In genomic region chr16:55822741-55823397, GRCm38 (mm10) we compare ENCODE assay signal across 8 mouse cellular contexts. TPM values are rescaled to one million over a fixed set of nuclear protein-coding genes. Genes with fewer than 3 reads are reported as not detected.
DNase-seq lines count a peak whose midpoint lies in the region; ATAC-seq lines count a peak whose summit lies in the region.

No protein-coding gene starts in this region.

- 44% methylated on average over 18 of the region's 18 CpGs for WGBS in kidney, embryonic 15.5 days
- 37% methylated on average over 18 of the region's 18 CpGs for WGBS in embryonic facial prominence, embryonic 10.5 days
- WGBS in hindbrain, embryonic 15.5 days = 41% methylated on average over 18 of the region's 18 CpGs
- WGBS in midbrain, embryonic 15.5 days = 46% methylated on average over 18 of the region's 18 CpGs

- H3K27me3 ChIP-seq in kidney, embryonic 15.5 days = no peaks in the 10 kb centered on the region
- no peaks in the 10 kb centered on the region for H3K27me3 ChIP-seq in embryonic facial prominence, embryonic 10.5 days (replicated peaks; ENCODE audit: low read depth, poor library complexity, severe bottlenecking)
- H3K27me3 ChIP-seq in hindbrain, embryonic 15.5 days = no peaks in the 10 kb centered on the region
- peaks cover 20% of the 10 kb centered on the region for H3K27me3 ChIP-seq in midbrain, embryonic 15.5 days (replicated peaks)

- peaks cover 38% of the 10 kb centered on the region for H3K4me1 ChIP-seq in kidney, embryonic 15.5 days
- H3K4me1 ChIP-seq in embryonic facial prominence, embryonic 10.5 days = peaks cover 43% of the 10 kb centered on the region
- H3K4me1 ChIP-seq in hindbrain, embryonic 15.5 days (replicated peaks) = peaks cover 13% of the 10 kb centered on the region; the same call in 1 of the 2 replicates
- H3K4me1 ChIP-seq in midbrain, embryonic 15.5 days = peaks cover 10% of the 10 kb centered on the region; the same call in 1 of the 2 replicates

- H3K4me2 ChIP-seq in kidney, embryonic 15.5 days = peak overlapping the region; percentile 68
- peak overlapping the region; percentile 95 for H3K4me2 ChIP-seq in hindbrain, embryonic 15.5 days
- peak overlapping the region; percentile 97 for H3K4me2 ChIP-seq in midbrain, embryonic 15.5 days

- peak overlapping the region; percentile 73 for H3K4me3 ChIP-seq in kidney, embryonic 15.5 days (replicated peaks)
- H3K4me3 ChIP-seq in embryonic facial prominence, embryonic 10.5 days = peak overlapping the region; percentile 82
- H3K4me3 ChIP-seq in hindbrain, embryonic 15.5 days = peak overlapping the region; percentile 96
- H3K4me3 ChIP-seq in midbrain, embryonic 15.5 days = peak overlapping the region; percentile 97

- ATAC-seq in kidney, embryonic 15.5 days (replicated peaks; ENCODE audit: low FRiP score) = no peak
- no peak for ATAC-seq in hindbrain, embryonic 15.5 days (ENCODE audit: low FRiP score, low read depth)
- no peak for ATAC-seq in midbrain, embryonic 15.5 days (replicated peaks)
- no peak for ATAC-seq in megakaryocyte-erythroid progenitor cell, adult 5-6 weeks (replicated peaks; ENCODE audit: low FRiP score, low TSS enrichment, poor library complexity, severe bottlenecking)

- H3K9me3 ChIP-seq in kidney, embryonic 15.5 days (replicated peaks) = no peaks in the 10 kb centered on the region
- H3K9me3 ChIP-seq in embryonic facial prominence, embryonic 10.5 days = no peaks in the 10 kb centered on the region
- no peaks in the 10 kb centered on the region for H3K9me3 ChIP-seq in hindbrain, embryonic 15.5 days
- no peaks in the 10 kb centered on the region for H3K9me3 ChIP-seq in midbrain, embryonic 15.5 days

- DNase-seq in kidney, postnatal 25 days = no peak
- no peak for DNase-seq in embryonic facial prominence, embryonic 10.5 days (ENCODE audit: low spot score)
- no peak for DNase-seq in right cerebral cortex, adult 2 months (ENCODE audit: low spot score in 2 of 2)
- no peak for DNase-seq in cerebellum, adult 8-10 months

- peaks cover 9% of the 10 kb centered on the region for H3K36me3 ChIP-seq in kidney, embryonic 15.5 days
- H3K36me3 ChIP-seq in embryonic facial prominence, embryonic 10.5 days (replicated peaks) = peaks cover 11% of the 10 kb centered on the region
- no peaks in the 10 kb centered on the region for H3K36me3 ChIP-seq in hindbrain, embryonic 15.5 days
- H3K36me3 ChIP-seq in midbrain, embryonic 15.5 days (replicated peaks) = no peaks in the 10 kb centered on the region

- peak overlapping the region; percentile 70; the same call in 1 of the 2 replicates for H3K9ac ChIP-seq in kidney, embryonic 15.5 days
- H3K9ac ChIP-seq in hindbrain, embryonic 15.5 days = no peak overlapping the region
- no peak overlapping the region for H3K9ac ChIP-seq in midbrain, embryonic 15.5 days

- H3K27ac ChIP-seq in kidney, embryonic 15.5 days = peak overlapping the region; percentile 95; the same call in 1 of the 2 replicates
- 0 out of 2 replicates have a peak overlapping the region, but pooled peaks have one; percentile 91 for H3K27ac ChIP-seq in embryonic facial prominence, embryonic 10.5 days (replicated peaks)
- no peak overlapping the region for H3K27ac ChIP-seq in hindbrain, embryonic 15.5 days (replicated peaks)
- H3K27ac ChIP-seq in midbrain, embryonic 15.5 days = no peak overlapping the region

RNA-seq across cellular contexts. Expression of gene Nfkbiz, which starts 15.8 kb away (rescaled TPM):
- 3.8 and 4.3 TPM in 2 replicates for polyA plus RNA-seq in kidney, embryonic 15.5 days (2015; fragmentation: Nextera tagmentation; extraction: Ambion mirVana)
- 2.1 and 2.8 TPM in 2 replicates for polyA plus RNA-seq in embryonic facial prominence, embryonic 10.5 days (2016; fragmentation: Nextera tagmentation; extraction: Ambion mirVana)
- 1.7 and 1.8 TPM in 2 replicates for polyA plus RNA-seq in hindbrain, embryonic 15.5 days (2015; fragmentation: Nextera tagmentation; extraction: Ambion mirVana)
- polyA plus RNA-seq in midbrain, embryonic 15.5 days (2015; fragmentation: Nextera tagmentation; extraction: Ambion mirVana) = 0.96 and 1.3 TPM in 2 replicates
- 3.5 and 4.9 TPM in 2 replicates for total RNA-seq in megakaryocyte-erythroid progenitor cell, adult 5-6 weeks (2014; fragmentation: Nextera tagmentation)
- total RNA-seq in megakaryocyte-erythroid progenitor cell, adult 5-6 weeks (2017) = 6.1 and 9.4 TPM in 2 replicates

Comparison
In these comparisons a context has a peak if more than half of its experiments do, and no peak if none do; other contexts are left out.
1. H3K27ac ChIP-seq: peak in kidney, embryonic 15.5 days (single experiment) and embryonic facial prominence, embryonic 10.5 days (single experiment); none in hindbrain, embryonic 15.5 days (single experiment) and midbrain, embryonic 15.5 days (single experiment).
2. Peak in every context shown above with its lines, with median percentiles within 50 percentile points of each other: H3K4me2 ChIP-seq and H3K4me3 ChIP-seq.